ENCODE assay signal across 22 mouse cellular contexts in genomic region chr1:65118150-65118913, GRCm38 (mm10). TPM values are rescaled to one million over a fixed set of nuclear protein-coding genes. Genes with fewer than 3 reads are reported as not detected.
DNase-seq lines count a peak whose midpoint lies in the region; ATAC-seq and TF ChIP-seq lines count a peak whose summit lies in the region.
"Had no signal": no experiment of that assay in that cellular context is flagged by ENCODE, and none has a peak within 500 bp of the region (broad histone marks: within the 10 kb centered on the region; RNA-seq: fewer than 3 reads in every experiment).

No protein-coding gene starts in this region.

- no peaks in the 10 kb centered on the region for H3K4me1 ChIP-seq in intestine, postnatal 0 days (replicated peaks; ENCODE audit: control insufficient read depth, insufficient read depth, low read length)
- H3K4me1 ChIP-seq in stomach, postnatal 0 days (replicated peaks; ENCODE audit: control insufficient read depth, insufficient read depth), result no peaks in the 10 kb centered on the region
- H3K4me1 ChIP-seq: midbrain, embryonic 12.5 days had no signal

- H3K36me3 ChIP-seq in intestine, postnatal 0 days (ENCODE audit: control insufficient read depth, insufficient read depth), result no peaks in the 10 kb centered on the region
- H3K36me3 ChIP-seq in stomach, postnatal 0 days (ENCODE audit: control insufficient read depth, insufficient read depth, low read length), result no peaks in the 10 kb centered on the region
- H3K36me3 ChIP-seq: midbrain, embryonic 12.5 days had no signal

- H3K27me3 ChIP-seq in Patski, result no peaks in the 10 kb centered on the region
- no peaks in the 10 kb centered on the region for H3K27me3 ChIP-seq in intestine, postnatal 0 days (replicated peaks; ENCODE audit: control insufficient read depth, insufficient read depth, low read length)
- H3K27me3 ChIP-seq in stomach, postnatal 0 days (ENCODE audit: control insufficient read depth, insufficient read depth, low read length), result no peaks in the 10 kb centered on the region
- H3K27me3 ChIP-seq: CH12.LX; midbrain, embryonic 12.5 days had no signal

- no peak overlapping the region for H3K4me2 ChIP-seq in intestine, postnatal 0 days (replicated peaks; ENCODE audit: low read depth)
- H3K4me2 ChIP-seq in stomach, postnatal 0 days (replicated peaks; ENCODE audit: low read depth), result no peak overlapping the region
- H3K4me2 ChIP-seq: hindbrain, embryonic 14.5 days; midbrain, embryonic 12.5 days had no signal

- CTCF ChIA-PET in Patski (lab: Charles Lee), result interaction anchor here (0.9 to 2.4 kb wide), 2 partner anchors 10 to 60 kb away, joined by 3 to 7 read pairs; no protein-coding TSS in a partner anchor

- in situ Hi-C loops in Patski (cut with MboI; ENCODE audit: low pct_unique_long_range_greater_than_20kb), result no loop called here

- no peak for TF ChIP-seq CTCF in Patski (IDR thresholded peaks at IDR 0.05)
- TF ChIP-seq CTCF in intestine, postnatal 0 days (IDR thresholded peaks at IDR 0.05; ENCODE audit: low read depth), result no peak
- no peak for TF ChIP-seq CTCF in stomach, postnatal 0 days (IDR thresholded peaks at IDR 0.05; ENCODE audit: low read depth)
- TF ChIP-seq CTCF in gastrocnemius, adult 2 months (IDR thresholded peaks at IDR 0.05), result no peak

- peak; percentile 33 for DNase-seq in Patski (ENCODE audit: low read depth, low spot score)
- DNase-seq in kidney, postnatal 10 days, result peak; percentile 49
- DNase-seq in stomach, postnatal 0 days (ENCODE audit: low spot score), result peak; percentile 67
- DNase-seq in cerebellum, postnatal 14 days, result no peak
- no peak for DNase-seq in gastrocnemius, adult 2 months
- DNase-seq: adrenal gland, postnatal 36 days; cerebellum, postnatal 10 days; heart, adult 11 months; liver; right cerebral cortex, postnatal 14 days had no signal

- peak overlapping the region; percentile 94 for H3K27ac ChIP-seq in intestine, postnatal 0 days (ENCODE audit: low read depth, low read length)
- H3K27ac ChIP-seq in stomach, postnatal 0 days (replicated peaks), result peak overlapping the region; percentile 85
- H3K27ac ChIP-seq in gastrocnemius, adult 2 months, result no peak overlapping the region
- H3K27ac ChIP-seq: hindbrain, embryonic 14.5 days; midbrain, embryonic 12.5 days had no signal

- H3K9me3 ChIP-seq in intestine, postnatal 0 days (ENCODE audit: control insufficient read depth), result no peaks in the 10 kb centered on the region
- no peaks in the 10 kb centered on the region for H3K9me3 ChIP-seq in stomach, postnatal 0 days (ENCODE audit: control insufficient read depth, low read length)
- H3K9me3 ChIP-seq: midbrain, embryonic 12.5 days had no signal

- H3K4me3 ChIP-seq in intestine, postnatal 0 days (ENCODE audit: low read depth, low read length), result no peak overlapping the region
- no peak overlapping the region for H3K4me3 ChIP-seq in stomach, postnatal 0 days (ENCODE audit: low read depth, low read length)
- H3K4me3 ChIP-seq in gastrocnemius, adult 2 months, result no peak overlapping the region
- H3K4me3 ChIP-seq: midbrain, embryonic 12.5 days; myocyte had no signal

- no peak overlapping the region for H3K9ac ChIP-seq in intestine, postnatal 0 days (ENCODE audit: low read depth, low read length)
- no peak overlapping the region for H3K9ac ChIP-seq in stomach, postnatal 0 days (ENCODE audit: low read length)
- H3K9ac ChIP-seq: hindbrain, embryonic 14.5 days; midbrain, embryonic 12.5 days had no signal

- intact Hi-C loops in gastrocnemius, adult 2 months (cut with DNase I), result no loop called here

- POLR2A ChIA-PET in Patski (lab: Charles Lee), result no interaction called here

- ATAC-seq in Patski, result no peak
- ATAC-seq in intestine, postnatal 0 days, result peak; percentile 97
- peak; percentile 95 for ATAC-seq in stomach, postnatal 0 days (ENCODE audit: low FRiP score, low TSS enrichment)
- no peak for ATAC-seq in activated CD4-positive, CD25-positive, alpha-beta regulatory T cell, adult 4 months

- no peak for TF ChIP-seq EP300 in stomach, postnatal 0 days (optimal IDR thresholded peaks at IDR 0.05)

- 25% methylated on average over 8 of the region's 8 CpGs for WGBS in intestine, postnatal 0 days
- 40% methylated on average over 8 of the region's 8 CpGs for WGBS in stomach, postnatal 0 days

RNA-seq across cellular contexts. Expression of gene Gm28845, which starts 1.0 kb away (rescaled TPM):
- polyA plus RNA-seq in Patski (2021), result not detected
- polyA plus RNA-seq in intestine, postnatal 0 days (2015; fragmentation: Nextera tagmentation; extraction: Ambion mirVana), result not detected in 2 replicates
- not detected in 2 replicates for polyA plus RNA-seq in stomach, postnatal 0 days (2015; fragmentation: Nextera tagmentation; extraction: Ambion mirVana)
- not detected for polyA plus RNA-seq in activated CD4-positive, CD25-positive, alpha-beta regulatory T cell, adult 4 months (2017; shearing (Covaris generic))
- not detected for total RNA-seq in gastrocnemius, adult 2 months (2021)
- total RNA-seq: adrenal gland, postnatal 36 days; CH12.LX; left cerebral cortex, postnatal 14 days had no signal
- polyA plus RNA-seq: embryonic facial prominence, embryonic 11.5 days; heart, postnatal 0 days; lung, embryonic 16.5 days; midbrain, embryonic 12.5 days; myocyte; urinary bladder, adult 2 months had no signal

RNA-seq across cellular contexts. Expression of gene D630023F18Rik, which starts 4.7 kb away (rescaled TPM):
- polyA plus RNA-seq in Patski (2021), result 0.08 TPM
- 0.26 and 0.56 TPM in 2 replicates for polyA plus RNA-seq in intestine, postnatal 0 days (2015; fragmentation: Nextera tagmentation; extraction: Ambion mirVana)
- polyA plus RNA-seq in stomach, postnatal 0 days (2015; fragmentation: Nextera tagmentation; extraction: Ambion mirVana), result 0.16 and 0.27 TPM in 2 replicates
- polyA plus RNA-seq in activated CD4-positive, CD25-positive, alpha-beta regulatory T cell, adult 4 months (2017; shearing (Covaris generic)), result not detected
- total RNA-seq in gastrocnemius, adult 2 months (2021), result not detected
- total RNA-seq: adrenal gland, postnatal 36 days had no signal
- polyA plus RNA-seq: heart, postnatal 0 days; midbrain, embryonic 12.5 days; myocyte had no signal

RNA-seq across cellular contexts. Expression of gene Cryga, which starts 15.2 kb away (rescaled TPM):
- polyA plus RNA-seq in Patski (2021), result not detected
- polyA plus RNA-seq in intestine, postnatal 0 days (2015; fragmentation: Nextera tagmentation; extraction: Ambion mirVana), result not detected in 2 replicates
- polyA plus RNA-seq in stomach, postnatal 0 days (2015; fragmentation: Nextera tagmentation; extraction: Ambion mirVana), result not detected in 2 replicates
- not detected for polyA plus RNA-seq in activated CD4-positive, CD25-positive, alpha-beta regulatory T cell, adult 4 months (2017; shearing (Covaris generic))
- not detected for total RNA-seq in gastrocnemius, adult 2 months (2021)
- total RNA-seq: adrenal gland, postnatal 36 days; CH12.LX had no signal
- polyA plus RNA-seq: embryonic facial prominence, embryonic 11.5 days; heart, postnatal 0 days; hindbrain, embryonic 14.5 days; lung, embryonic 16.5 days; midbrain, embryonic 12.5 days; myocyte; urinary bladder, adult 2 months had no signal

RNA-seq across cellular contexts. Expression of gene Crygb, which starts 36.2 kb away (rescaled TPM):
- not detected for polyA plus RNA-seq in Patski (2021)
- not detected in 2 replicates for polyA plus RNA-seq in intestine, postnatal 0 days (2015; fragmentation: Nextera tagmentation; extraction: Ambion mirVana)
- polyA plus RNA-seq in stomach, postnatal 0 days (2015; fragmentation: Nextera tagmentation; extraction: Ambion mirVana), result not detected in 2 replicates
- polyA plus RNA-seq in activated CD4-positive, CD25-positive, alpha-beta regulatory T cell, adult 4 months (2017; shearing (Covaris generic)), result not detected
- not detected for total RNA-seq in gastrocnemius, adult 2 months (2021)
- total RNA-seq: adrenal gland, postnatal 36 days; CH12.LX; left cerebral cortex, postnatal 14 days had no signal
- polyA plus RNA-seq: embryonic facial prominence, embryonic 11.5 days; frontal cortex, adult 2 months; heart, postnatal 0 days; lung, embryonic 16.5 days; myocyte; urinary bladder, adult 2 months had no signal

RNA-seq across cellular contexts. Expression of gene Crygc, which starts 44.8 kb away (rescaled TPM):
- not detected for polyA plus RNA-seq in Patski (2021)
- not detected in 2 replicates for polyA plus RNA-seq in intestine, postnatal 0 days (2015; fragmentation: Nextera tagmentation; extraction: Ambion mirVana)
- polyA plus RNA-seq in stomach, postnatal 0 days (2015; fragmentation: Nextera tagmentation; extraction: Ambion mirVana), result not detected in 2 replicates
- polyA plus RNA-seq in activated CD4-positive, CD25-positive, alpha-beta regulatory T cell, adult 4 months (2017; shearing (Covaris generic)), result not detected
- not detected for total RNA-seq in gastrocnemius, adult 2 months (2021)
- total RNA-seq: adrenal gland, postnatal 36 days; CH12.LX; left cerebral cortex, postnatal 14 days had no signal
- polyA plus RNA-seq: frontal cortex, adult 2 months; heart, postnatal 0 days; hindbrain, embryonic 14.5 days; lung, embryonic 16.5 days; midbrain, embryonic 12.5 days; myocyte; urinary bladder, adult 2 months had no signal

Comparison
In these comparisons a context has a peak if more than half of its experiments do, and no peak if none do; other contexts are left out.
1. ATAC-seq: peak in intestine, postnatal 0 days (single experiment) and stomach, postnatal 0 days (single experiment); none in Patski (single experiment) and activated CD4-positive, CD25-positive, alpha-beta regulatory T cell, adult 4 months (single experiment).
2. DNase-seq: peak in Patski (single experiment), kidney, postnatal 10 days (single experiment) and stomach, postnatal 0 days (single experiment); none in cerebellum, postnatal 14 days (0 of 2) and gastrocnemius, adult 2 months (single experiment).